Mouse (Mus musculus) ES-Bruce4 (cell line): ENCODE results near the gene Akap7. TPM values are rescaled to one million over a fixed set of nuclear protein-coding genes. Genes with fewer than 3 reads are reported as not detected.

Source experiments
- H3K27ac ChIP-seq: 2 replicates; pipeline ENCODE4 v1.5.1; 2012; ENCODE audit warnings: low read length, inconsistent platforms; ENCODE audit not compliant: insufficient read depth
- H3K27me3 ChIP-seq: 2 replicates; pipeline ENCODE4 v1.6.1; 2012; ENCODE audit warnings: mild to moderate bottlenecking, low read length, inconsistent platforms; ENCODE audit not compliant: control insufficient read depth, poor library complexity, insufficient read depth, severe bottlenecking
- H3K36me3 ChIP-seq: 2 replicates; pipeline ENCODE4 v1.6.1; 2012; ENCODE audit warnings: inconsistent platforms, mild to moderate bottlenecking, low read length, moderate library complexity; ENCODE audit not compliant: control insufficient read depth, poor library complexity, insufficient read depth, severe bottlenecking
- H3K4me1 ChIP-seq: one replicate; pipeline ENCODE4 v1.8.1; 2011; ENCODE audit warnings: low read length; ENCODE audit not compliant: control insufficient read depth, insufficient read depth
- H3K4me3 ChIP-seq: 2 replicates; pipeline ENCODE4 v1.5.1; 2011; ENCODE audit warnings: low read depth, mild to moderate bottlenecking, low read length
- H3K9ac ChIP-seq: 2 replicates; pipeline ENCODE4 v1.6.1; 2012; ENCODE audit warnings: low read depth, mild to moderate bottlenecking, inconsistent platforms; ENCODE audit not compliant: poor library complexity, severe bottlenecking
- H3K9me3 ChIP-seq: replicated peaks from 2 replicates; pipeline ENCODE4 v1.6.1; 2012; ENCODE audit warnings: mild to moderate bottlenecking, low read length, inconsistent platforms; ENCODE audit not compliant: control insufficient read depth, poor library complexity, insufficient read depth, severe bottlenecking
- CTCF ChIP-seq: IDR thresholded peaks from one replicate; pipeline ENCODE4 v1.8.1; 2011; ENCODE audit warnings: low read depth, low read length
- EP300 ChIP-seq: IDR thresholded peaks from 2 replicates; pipeline ENCODE4 v1.6.1; 2011; ENCODE audit warnings: low read depth, low read length; ENCODE audit not compliant: insufficient read depth
- POLR2A ChIP-seq: IDR thresholded peaks from one replicate; pipeline ENCODE4 v1.8.1; 2011; ENCODE audit warnings: low read length; ENCODE audit not compliant: insufficient read depth
- polyA plus RNA-seq: library from polyadenylated mRNA; stranded (reverse); fragments of >200 nt; gene quantifications from 2 replicates; pipeline ENCODE4 v1.2.4, GENCODE M21; 2011; ENCODE audit warnings: low read depth; ENCODE audit not compliant: missing spikeins, insufficient read depth, insufficient read length

Akap7 gene
- polyA plus RNA-seq, 1 experiment = 69.8 TPM

DNA sequence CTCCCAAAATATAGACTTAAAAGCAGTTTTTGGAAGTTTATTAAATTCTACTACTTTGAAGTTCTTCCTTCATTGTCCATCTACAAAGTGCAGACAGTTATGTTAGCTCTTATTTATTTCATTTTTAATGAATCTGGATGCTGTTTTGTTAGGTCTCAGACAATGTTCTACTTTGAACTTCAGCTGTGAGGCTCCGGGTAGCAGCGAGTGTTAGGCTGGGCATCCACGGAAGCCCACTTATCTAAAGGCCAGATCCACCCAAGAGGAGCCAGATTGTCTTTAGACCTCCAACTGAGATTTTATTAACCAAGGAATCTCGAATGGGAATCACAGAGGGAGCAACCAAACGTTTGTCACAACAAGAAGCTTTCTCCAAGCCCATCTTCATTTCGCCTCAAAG is 2.5 kb downstream of the Akap7 start:
- H3K4me3 ChIP-seq = no peak overlapping the region
- no peak for TF ChIP-seq CTCF
- TF ChIP-seq EP300 = no peak
- TF ChIP-seq POLR2A = no peak
- no peaks in the 10 kb centered on the region for H3K27me3 ChIP-seq
- H3K27ac ChIP-seq = no peak overlapping the region
- no peaks in the 10 kb centered on the region for H3K36me3 ChIP-seq
- H3K9ac ChIP-seq = no peak overlapping the region
- H3K9me3 ChIP-seq = no peaks in the 10 kb centered on the region
- H3K4me1 ChIP-seq = no peaks in the 10 kb centered on the region

DNA sequence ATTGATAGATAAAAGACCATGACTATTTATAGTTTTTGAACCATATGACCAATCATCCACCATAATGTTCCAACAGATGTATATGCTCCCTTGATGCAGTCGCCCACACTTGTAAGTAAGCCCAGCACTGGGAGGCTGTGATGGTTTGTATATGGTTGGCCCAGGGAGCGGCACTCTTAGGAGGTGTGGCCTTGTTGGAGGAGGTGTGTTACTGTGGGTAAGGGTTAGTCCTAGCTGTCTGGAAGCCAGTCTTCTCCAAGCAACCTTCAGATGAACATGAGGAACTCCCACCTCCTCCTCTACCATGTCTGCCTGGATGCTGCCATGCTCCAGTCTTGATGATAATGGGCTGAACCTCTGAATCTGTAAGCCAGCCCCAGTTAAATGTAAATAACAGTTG is 3.1 kb downstream of the Akap7 start:
- Histone ChIP-seq H3K27ac (no peak overlapping the region), H3K36me3 (no peaks in the 10 kb centered on the region), H3K4me3 (no peak overlapping the region), H3K9ac (no peak overlapping the region), H3K27me3 (no peaks in the 10 kb centered on the region), H3K9me3 (no peaks in the 10 kb centered on the region), H3K4me1 (no peaks in the 10 kb centered on the region)
- TF ChIP-seq EP300 (no peak), POLR2A (no peak), CTCF (no peak)

DNA sequence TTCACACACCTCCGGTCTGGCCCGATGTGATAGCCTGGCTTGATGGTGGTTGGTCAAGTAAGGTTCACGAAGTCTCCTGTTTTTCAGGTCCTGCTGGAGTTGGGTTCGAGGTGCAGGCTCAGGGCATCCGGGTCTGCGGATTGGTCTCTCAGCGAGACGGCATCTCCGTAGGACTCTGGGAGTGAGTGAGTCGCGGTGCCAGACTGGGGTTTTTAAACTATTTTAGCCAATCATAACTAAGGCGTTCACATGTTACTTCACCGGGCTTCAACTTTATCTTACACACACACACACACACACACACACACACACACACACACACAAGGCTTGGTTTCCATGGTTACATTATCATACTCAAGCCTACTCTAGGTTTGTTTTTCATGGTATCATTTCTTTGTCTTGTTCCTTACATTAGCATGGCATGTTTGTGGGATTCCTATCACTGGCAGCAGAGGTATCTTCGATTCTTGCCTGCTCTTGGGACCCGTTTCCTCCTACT is 8.6 kb downstream of the Akap7 start:
- Histone ChIP-seq H3K9me3 (no peaks in the 10 kb centered on the region), H3K4me3 (no peak overlapping the region), H3K9ac (no peak overlapping the region), H3K27me3 (no peaks in the 10 kb centered on the region), H3K36me3 (no peaks in the 10 kb centered on the region), H3K4me1 (peaks cover 2% of the 10 kb centered on the region), H3K27ac (no peak overlapping the region)
- TF ChIP-seq EP300 = no peak
- no peak for TF ChIP-seq CTCF
- no peak for TF ChIP-seq POLR2A

DNA sequence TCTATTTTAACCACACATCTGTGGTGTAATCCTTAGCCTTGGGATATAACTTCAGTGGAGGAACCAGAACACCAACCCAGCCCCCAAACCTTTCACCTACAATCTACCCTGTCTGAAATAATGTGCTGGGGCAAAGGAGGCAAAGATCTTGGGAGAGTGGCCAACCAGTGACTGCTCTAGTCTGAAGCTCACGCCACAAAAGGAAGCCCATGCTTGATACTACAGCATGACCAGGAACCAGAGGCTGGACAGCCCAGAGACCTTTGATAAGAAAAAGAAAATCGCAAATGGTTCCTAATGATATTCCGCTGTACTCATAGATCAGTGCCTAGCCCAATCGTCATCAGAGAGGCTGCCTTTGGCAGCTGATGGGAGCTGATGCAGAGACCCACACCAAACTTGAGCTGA is 9.4 kb downstream of the Akap7 start:
- H3K9ac ChIP-seq = no peak overlapping the region
- peaks cover 2% of the 10 kb centered on the region for H3K4me1 ChIP-seq
- no peak for TF ChIP-seq POLR2A
- TF ChIP-seq CTCF = no peak
- H3K27me3 ChIP-seq = no peaks in the 10 kb centered on the region
- no peaks in the 10 kb centered on the region for H3K36me3 ChIP-seq
- H3K9me3 ChIP-seq = no peaks in the 10 kb centered on the region
- H3K27ac ChIP-seq = no peak overlapping the region
- no peak overlapping the region for H3K4me3 ChIP-seq

DNA sequence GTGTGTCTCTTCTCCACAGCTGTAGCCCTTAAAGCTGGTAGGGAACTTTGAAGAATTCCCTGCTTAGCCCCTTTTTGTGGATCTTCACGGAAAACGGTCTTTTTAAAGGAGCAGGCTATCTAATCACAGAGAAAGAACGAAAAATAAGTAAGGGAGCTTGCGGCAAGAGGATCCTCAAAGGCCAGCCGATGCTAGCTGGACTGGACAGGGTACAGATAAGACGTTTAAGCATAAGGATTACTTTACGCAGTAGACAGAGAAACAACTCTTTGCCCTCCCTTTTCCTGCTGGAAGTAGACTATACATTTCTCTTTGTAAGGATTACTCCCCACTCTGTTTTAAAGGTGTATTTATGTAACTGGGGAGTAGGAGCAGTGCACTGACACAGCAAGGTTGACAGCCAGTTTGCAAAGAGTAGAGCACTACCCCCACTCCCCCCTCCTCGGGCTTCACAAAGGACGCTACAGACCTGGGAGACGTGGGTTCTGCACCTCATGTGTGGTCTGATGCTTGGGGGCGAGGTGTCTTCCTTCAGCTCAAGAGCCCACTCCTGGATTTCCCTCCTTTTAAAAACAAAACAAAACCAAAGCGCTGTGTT is 9.9 kb downstream of the Akap7 start:
- Histone ChIP-seq H3K27me3 (no peaks in the 10 kb centered on the region), H3K36me3 (no peaks in the 10 kb centered on the region), H3K9me3 (no peaks in the 10 kb centered on the region), H3K4me1 (peaks cover 2% of the 10 kb centered on the region), H3K27ac (no peak overlapping the region), H3K9ac (peak overlapping the region; percentile 81; the same call in 1 of the 2 replicates), H3K4me3 (no peak overlapping the region)
- no peak for TF ChIP-seq CTCF
- TF ChIP-seq EP300 = no peak
- no peak for TF ChIP-seq POLR2A

DNA sequence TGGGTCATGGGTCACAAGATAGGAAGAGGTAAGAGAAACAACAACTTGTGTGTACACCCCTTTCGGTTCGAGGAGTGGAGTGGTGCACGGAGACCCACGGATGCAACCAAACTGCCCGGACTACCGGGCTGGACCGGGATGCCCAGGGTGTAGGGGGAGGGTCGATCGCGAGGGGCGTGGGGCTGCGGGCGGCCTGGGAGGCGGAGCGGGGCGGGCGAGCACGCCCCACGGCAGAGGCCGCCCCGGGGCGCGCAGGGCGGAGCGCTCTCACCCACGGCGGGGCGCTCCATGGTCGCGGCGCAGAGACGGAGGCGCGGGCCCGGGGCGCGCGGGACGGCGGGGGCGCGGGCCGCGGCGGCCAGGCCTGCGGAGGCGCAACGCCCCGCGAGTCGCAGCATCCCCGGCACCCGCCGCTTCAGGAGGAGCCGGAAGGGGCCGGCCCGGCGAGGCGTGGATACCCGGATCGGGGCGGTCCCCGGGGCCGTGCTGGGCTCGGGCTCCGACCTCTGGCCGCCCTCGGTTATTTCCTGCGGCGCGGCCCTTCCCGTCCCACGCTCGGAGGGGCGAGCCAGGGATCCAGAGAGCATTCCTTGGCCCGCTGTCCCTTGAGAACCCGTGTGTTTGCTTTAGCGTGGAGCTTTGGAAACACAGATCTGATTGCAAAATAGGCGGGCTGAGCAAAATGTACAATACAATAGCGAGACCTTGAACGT is 10.9 kb downstream of the Akap7 start:
- no peak for TF ChIP-seq CTCF
- peak; percentile 19 for TF ChIP-seq POLR2A
- TF ChIP-seq EP300 = no peak
- Histone ChIP-seq H3K27me3 (no peaks in the 10 kb centered on the region), H3K4me3 (peak overlapping the region; percentile 92), H3K36me3 (no peaks in the 10 kb centered on the region), H3K9me3 (no peaks in the 10 kb centered on the region), H3K9ac (peak overlapping the region; percentile 81), H3K4me1 (peaks cover 2% of the 10 kb centered on the region), H3K27ac (no peak overlapping the region)
